Mouse (Mus musculus) myocyte (in vitro differentiated cells): ENCODE results near the gene Ptgs2.

Experiments used
- MYOD1 ChIP-seq, 3 experiments: IDR thresholded peaks; one replicate each; pipeline ENCODE4 v1.6.1; 2011; ENCODE audit warnings: control low read depth in 2 of 3, low read depth in 2 of 3, mild to moderate bottlenecking in 2 of 3, moderate library complexity in 1 of 3; ENCODE audit not compliant: insufficient read length in 2 of 3, control insufficient read depth in 1 of 3
- MYOG ChIP-seq, 3 experiments: IDR thresholded peaks; one replicate each; pipeline ENCODE4 v1.6.1; 2011; ENCODE audit warnings: control low read depth in 2 of 3, low read depth in 2 of 3, mild to moderate bottlenecking in 2 of 3; ENCODE audit not compliant: insufficient read length in 2 of 3, control insufficient read depth in 1 of 3, insufficient read depth in 1 of 3
- POLR2A ChIP-seq: IDR thresholded peaks from one replicate; pipeline ENCODE4 v1.6.1; 2011; ENCODE audit warnings: low read depth, mild to moderate bottlenecking, control low read depth, moderate library complexity; ENCODE audit not compliant: insufficient read length
- TCF12 ChIP-seq: IDR thresholded peaks from one replicate; pipeline ENCODE4 v1.6.1; 2011; ENCODE audit warnings: mild to moderate bottlenecking, control low read depth; ENCODE audit not compliant: poor library complexity, insufficient read depth, severe bottlenecking
- USF1 ChIP-seq: IDR thresholded peaks from one replicate; pipeline ENCODE4 v1.6.1; 2011; ENCODE audit warnings: low read depth, mild to moderate bottlenecking, control low read depth, moderate library complexity

GRCm38 (mm10) chr1:150139730-150140129 lies 39.9 kb downstream of the Ptgs2 start:
- TF ChIP-seq TCF12 (no peak), MYOG (IDR thresholded peaks at IDR 0.05; ENCODE audit: control insufficient read depth in 1 of 3, insufficient read depth in 1 of 3, insufficient read length in 2 of 3, low read depth in 2 of 3) (no peak), POLR2A (no peak), USF1 (no peak), MYOD1 (IDR thresholded peaks at IDR 0.05; ENCODE audit: control insufficient read depth in 1 of 3, insufficient read length in 2 of 3, low read depth in 2 of 3) (no peak)
